Mouse (Mus musculus) midbrain, embryonic 14.5 days (tissue): ENCODE results near the gene Trim8. TPM values are rescaled to one million over a fixed set of nuclear protein-coding genes. Genes with fewer than 3 reads are reported as not detected.
A peak's percentile ranks its signal among the peaks of the same experiment; 100 is the strongest.

ENCODE experiments used
- ATAC-seq: fragments of 200-750 bp; cut with Nextera tagmentation; 2 replicates; pipeline ENCODE4 v1.8.0; 2017; ENCODE audit warnings: moderate number of reproducible peaks, moderate library complexity; ENCODE audit not compliant: low FRiP score, low TSS enrichment
- DNase-seq: peaks from one replicate; pipeline ENCODE4 v3.0.0-alpha.2; 2015
- H3K27ac ChIP-seq: fragments of 300-500 bp; sonication (generic); replicated peaks from 2 replicates; pipeline ENCODE4 v1.5.1; 2014; ENCODE audit warnings: mild to moderate bottlenecking, low read depth, low read length, moderate library complexity
- H3K27me3 ChIP-seq: fragments of 300-500 bp; sonication (generic); 2 replicates; pipeline ENCODE4 v1.6.1; 2014; ENCODE audit warnings: low read length, control low read depth, mixed read lengths; ENCODE audit not compliant: control insufficient read depth, insufficient read depth
- H3K36me3 ChIP-seq: fragments of 300-500 bp; sonication (generic); 2 replicates; pipeline ENCODE4 v1.6.1; 2014; ENCODE audit warnings: low read length, control low read depth; ENCODE audit not compliant: control insufficient read depth, insufficient read depth
- H3K4me1 ChIP-seq: fragments of 300-500 bp; sonication (generic); 2 replicates; pipeline ENCODE4 v1.6.1; 2014; ENCODE audit warnings: mild to moderate bottlenecking, antibody characterized with exemption, low read length, control low read depth; ENCODE audit not compliant: control insufficient read depth, insufficient read depth
- H3K4me2 ChIP-seq: fragments of 300-500 bp; sonication (generic); 2 replicates; pipeline ENCODE4 v1.6.1; 2014; ENCODE audit warnings: mild to moderate bottlenecking, low read length, moderate library complexity
- H3K4me3 ChIP-seq: fragments of 300-500 bp; sonication (generic); replicated peaks from 2 replicates; pipeline ENCODE4 v1.5.1; 2014; ENCODE audit warnings: low read depth, low read length
- H3K9ac ChIP-seq: fragments of 300-500 bp; sonication (generic); replicated peaks from 2 replicates; pipeline ENCODE4 v1.6.1; 2014; ENCODE audit warnings: mild to moderate bottlenecking, low read length, moderate library complexity
- H3K9me3 ChIP-seq: fragments of 300-500 bp; sonication (generic); 2 replicates; pipeline ENCODE4 v1.6.1; 2016; ENCODE audit warnings: low read length, control low read depth, mixed read lengths; ENCODE audit not compliant: control insufficient read depth
- WGBS: fragments of 180-500 bp; shearing (Covaris S2); extraction: QIAGEN DNeasy Blood & Tissue Kit; methylation state at CpG from one replicate; pipeline ENCODE4 v1.1.7; 2014; 5-methylcytosine and 5-hydroxymethylcytosine counted together
- polyA plus RNA-seq: library from polyadenylated mRNA; unstranded; fragments of >200 nt; fragmentation: Nextera tagmentation; extraction: Ambion mirVana; gene quantifications from 2 replicates; pipeline ENCODE4 v1.2.1, GENCODE M21; 2014

The Trim8 gene
- polyA plus RNA-seq, 1 experiment from 2014 or later = 38.5 TPM

DNA sequence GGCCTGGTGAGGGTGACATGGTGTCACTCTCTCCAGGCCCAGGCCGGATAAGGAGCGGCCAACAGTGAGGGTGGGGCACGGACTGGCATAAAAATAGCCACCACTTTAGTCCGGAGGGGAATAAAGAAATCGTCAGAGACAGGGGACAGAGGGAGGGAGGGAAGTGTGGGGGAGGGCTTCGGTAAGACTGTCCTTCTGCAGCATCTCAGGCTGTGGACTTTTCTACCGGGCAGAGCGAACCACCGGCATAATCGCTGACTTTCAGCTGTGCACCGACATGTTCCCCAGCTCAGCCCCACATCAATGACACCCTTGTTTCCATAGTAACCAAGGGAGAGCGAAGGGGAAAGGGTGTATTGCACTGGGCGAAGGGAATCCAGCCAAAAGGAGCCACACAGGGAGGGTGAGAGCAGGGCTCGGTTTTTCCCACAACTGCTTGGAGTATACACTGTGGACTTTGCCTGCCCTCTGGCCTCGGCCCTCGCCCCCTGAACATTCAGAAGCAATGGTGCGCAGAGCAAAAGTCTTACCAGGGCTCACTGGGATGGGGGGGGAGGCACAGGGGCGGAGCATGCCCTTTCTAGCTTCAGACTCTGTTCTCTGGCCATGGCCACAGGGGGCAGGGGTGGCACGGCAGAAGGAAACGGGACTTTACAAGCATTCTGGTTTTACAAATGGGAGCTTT lies 27.2 kb downstream of the Trim8 start:
- peak; percentile 68 for ATAC-seq
- under 1% methylated on average over 20 of the region's 20 CpGs for WGBS

DNA sequence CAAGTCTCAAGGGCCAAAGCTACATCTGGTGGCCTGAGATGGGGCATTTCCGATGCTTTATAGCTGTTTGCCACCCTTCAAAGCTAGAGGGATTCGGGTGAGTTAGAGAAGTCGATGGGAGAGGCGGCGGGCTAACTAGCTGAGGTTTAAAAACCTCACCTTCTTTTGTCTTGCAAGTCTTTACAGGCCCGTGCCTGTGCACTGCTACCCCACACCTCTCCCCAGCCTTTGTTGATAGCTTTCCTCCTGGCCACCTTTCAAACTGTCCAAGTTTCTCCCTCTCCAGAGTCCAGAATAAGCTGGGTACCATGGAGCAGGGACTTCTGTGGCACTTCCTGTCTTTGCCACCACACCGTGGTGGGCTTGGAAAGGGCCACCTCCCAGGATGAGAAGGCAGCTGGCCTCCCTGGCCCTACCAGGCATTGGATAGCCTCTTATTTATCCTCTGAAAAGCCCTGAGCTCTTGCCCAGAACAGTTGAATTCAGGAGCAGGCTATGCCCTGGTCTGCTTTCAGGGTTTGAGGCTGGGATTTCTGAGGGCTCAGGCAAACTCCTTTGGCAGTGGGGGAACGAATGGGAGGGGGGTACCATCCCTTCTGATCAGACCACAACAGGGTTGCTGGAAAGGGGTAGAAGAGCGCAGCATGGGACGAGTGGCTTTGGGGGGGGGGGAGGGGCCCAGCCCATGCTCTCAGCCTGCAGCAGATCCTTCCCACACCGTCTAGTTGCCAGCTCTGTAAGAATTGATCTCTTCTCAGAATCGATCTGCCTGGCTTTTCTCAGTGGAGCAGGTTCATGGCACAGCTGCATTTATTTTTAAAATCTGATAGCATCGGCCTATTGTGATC lies 28.3 kb downstream of the Trim8 start:
- Histone ChIP-seq H3K9me3 (no peaks in the 10 kb centered on the region), H3K4me3 (no peak overlapping the region), H3K4me2 (peak overlapping the region; percentile 54), H3K27me3 (no peaks in the 10 kb centered on the region), H3K36me3 (no peaks in the 10 kb centered on the region), H3K27ac (peak overlapping the region; percentile 91), H3K4me1 (peaks cover 88% of the 10 kb centered on the region), H3K9ac (peak overlapping the region; percentile 30; the same call in 1 of the 2 replicates)
- ATAC-seq = no peak
- DNase-seq = peak; percentile 61
- WGBS = 4% methylated on average over 13 of the region's 13 CpGs

More for the DNA sequence above, 27.2 kb downstream of the Trim8 start:
- Histone ChIP-seq H3K36me3 (no peaks in the 10 kb centered on the region), H3K9ac (peak overlapping the region; percentile 44; the same call in 1 of the 2 replicates), H3K27ac (peak overlapping the region; percentile 91), H3K9me3 (no peaks in the 10 kb centered on the region), H3K4me1 (peaks cover 97% of the 10 kb centered on the region), H3K4me2 (peak overlapping the region; percentile 54), H3K27me3 (no peaks in the 10 kb centered on the region), H3K4me3 (peak overlapping the region; percentile 19; the same call in 1 of the 2 replicates)
- DNase-seq = peak; percentile 86

GRCm38 (mm10) chr19:46530449-46530990 lies 29.0 kb downstream of the Trim8 start:
- Histone ChIP-seq H3K4me3 (no peak overlapping the region), H3K9me3 (no peaks in the 10 kb centered on the region), H3K27me3 (no peaks in the 10 kb centered on the region), H3K27ac (peak overlapping the region; percentile 91), H3K36me3 (no peaks in the 10 kb centered on the region), H3K4me2 (peak overlapping the region; percentile 54), H3K9ac (peak overlapping the region; percentile 30; the same call in 1 of the 2 replicates), H3K4me1 (peaks cover 82% of the 10 kb centered on the region)
- WGBS = 5% methylated on average over 8 of the region's 8 CpGs
- ATAC-seq = no peak
- DNase-seq = no peak

DNA sequence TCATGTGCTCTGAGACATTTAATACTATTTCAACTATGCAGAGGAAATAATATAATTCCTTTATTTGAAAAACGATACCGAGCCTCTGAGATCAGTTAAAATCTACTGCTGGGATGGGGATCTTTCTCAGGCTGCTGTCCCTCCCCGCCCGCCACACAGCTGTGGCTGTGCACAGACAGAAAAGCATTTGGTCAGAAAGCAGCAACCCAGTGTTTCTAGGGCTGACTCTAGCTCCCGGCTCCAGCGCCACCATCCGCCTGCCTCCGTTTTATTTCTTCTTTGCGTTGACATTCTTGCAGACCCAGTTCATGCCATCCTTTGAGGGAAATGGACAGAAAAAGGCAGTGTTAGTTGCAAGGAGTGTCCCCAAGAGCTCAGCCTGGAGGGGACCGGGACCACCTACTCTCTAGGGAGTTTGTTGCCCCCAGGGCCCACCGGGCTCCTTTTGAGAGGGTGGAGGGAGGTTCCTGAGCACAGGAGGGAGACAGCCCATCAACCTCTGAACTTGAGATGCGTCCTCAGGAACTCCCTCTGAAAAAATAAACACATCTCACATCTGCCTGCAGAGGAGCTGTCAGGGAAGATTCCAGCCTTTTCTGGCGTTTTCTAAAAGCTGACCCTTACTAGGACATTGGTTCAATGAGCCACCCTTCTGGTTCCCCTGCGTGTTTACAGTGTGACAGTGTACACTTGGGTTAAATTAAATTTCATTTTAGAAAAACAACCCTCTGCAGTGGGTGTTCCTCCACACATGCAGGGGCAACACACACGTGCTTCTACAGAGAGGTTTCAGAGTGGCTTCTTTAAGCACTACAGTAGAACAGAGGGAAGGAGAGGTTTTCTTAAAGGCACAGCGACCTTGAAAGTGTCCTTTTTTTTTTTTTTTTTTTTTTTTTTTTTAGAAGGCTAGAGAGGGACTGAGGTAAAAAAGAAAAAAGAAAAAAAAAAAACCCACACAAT lies 29.8 kb downstream of the Trim8 start:
- Histone ChIP-seq H3K9ac (peak overlapping the region; percentile 30), H3K4me1 (peaks cover 74% of the 10 kb centered on the region), H3K4me3 (no peak overlapping the region), H3K4me2 (peak overlapping the region; percentile 54), H3K27me3 (no peaks in the 10 kb centered on the region), H3K27ac (peak overlapping the region; percentile 91), H3K36me3 (no peaks in the 10 kb centered on the region), H3K9me3 (no peaks in the 10 kb centered on the region)
- no peak for ATAC-seq
- peak; percentile 72 for DNase-seq
- WGBS = 8% methylated on average over 16 of the region's 16 CpGs

GRCm38 (mm10) chr19:46532031-46532688 lies 30.7 kb downstream of the Trim8 start:
- Histone ChIP-seq H3K4me1 (peaks cover 68% of the 10 kb centered on the region), H3K9me3 (no peaks in the 10 kb centered on the region), H3K36me3 (no peaks in the 10 kb centered on the region; the same call in 1 of the 2 replicates), H3K4me3 (no peak overlapping the region), H3K27ac (peak overlapping the region; percentile 65), H3K9ac (no peak overlapping the region; the same call in 1 of the 2 replicates), H3K4me2 (peak overlapping the region; percentile 14; the same call in 1 of the 2 replicates), H3K27me3 (no peaks in the 10 kb centered on the region)
- DNase-seq (peak; percentile 56), ATAC-seq (no peak)
- 4% methylated on average over 10 of the region's 10 CpGs for WGBS

- no peaks in the 10 kb centered on the region for H3K27me3 ChIP-seq
- H3K4me2 ChIP-seq = no peak overlapping the region
- no peaks in the 10 kb centered on the region for H3K9me3 ChIP-seq
- no peak overlapping the region for H3K9ac ChIP-seq
- H3K27ac ChIP-seq = peak overlapping the region; percentile 65; the same call in 1 of the 2 replicates
- H3K4me1 ChIP-seq = peaks cover 59% of the 10 kb centered on the region
- no peak overlapping the region for H3K4me3 ChIP-seq
- 50% methylated on average over 4 of the region's 4 CpGs for WGBS
- peaks cover under 1% of the 10 kb centered on the region; the same call in 1 of the 2 replicates for H3K36me3 ChIP-seq
- no peak for DNase-seq
- ATAC-seq = no peak
These were observed 31.6 kb downstream of the Trim8 start for GRCm38 (mm10) chr19:46533066-46533465.

DNA sequence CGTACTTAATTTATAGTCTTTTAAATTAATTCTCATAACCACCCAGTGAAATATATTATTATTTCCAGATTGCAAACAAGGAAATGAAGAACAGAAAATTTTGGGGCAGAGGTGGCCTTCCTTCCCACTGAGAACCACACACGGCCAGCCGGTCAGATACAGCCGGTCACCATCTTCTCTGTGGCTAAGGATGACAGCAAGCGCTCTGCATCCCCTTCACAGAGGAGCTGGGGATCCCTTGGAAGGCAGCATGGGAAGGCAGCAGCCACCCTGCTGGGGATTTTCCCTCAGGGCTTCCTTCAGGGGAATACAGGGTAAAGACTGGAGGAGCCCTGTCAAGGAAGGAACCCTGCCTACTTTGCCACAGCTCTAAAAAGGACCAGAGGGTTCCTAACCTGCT lies 32.0 kb downstream of the Trim8 start:
- Histone ChIP-seq H3K36me3 (peaks cover 3% of the 10 kb centered on the region; the same call in 1 of the 2 replicates), H3K4me1 (peaks cover 54% of the 10 kb centered on the region), H3K27ac (peak overlapping the region; percentile 42), H3K4me2 (no peak overlapping the region), H3K9me3 (no peaks in the 10 kb centered on the region), H3K9ac (no peak overlapping the region), H3K27me3 (no peaks in the 10 kb centered on the region), H3K4me3 (no peak overlapping the region)
- 58% methylated on average over 5 of the region's 5 CpGs for WGBS
- ATAC-seq (no peak), DNase-seq (peak; percentile 25)
